Mouse (Mus musculus) adipose tissue, adult 10 weeks (tissue): ENCODE measurements around the gene Itm2c. TPM values are rescaled to one million over a fixed set of nuclear protein-coding genes. Genes with fewer than 3 reads are reported as not detected.

Source experiments
- polyA plus RNA-seq: library from polyadenylated mRNA; stranded (reverse); fragments of 350-450 nt; fragmentation: Illumina TruSeq; extraction: RNeasy Lipid Tissue Mini Kit (QIAGEN cat#74804); gene quantifications from one replicate; pipeline ENCODE4 v1.2.3, GENCODE M21; 2014; ENCODE audit warnings: low read depth, low replicate concordance

The Itm2c gene
- polyA plus RNA-seq: 257 TPM

GRCm38 (mm10) chr1:85894231-85894747 is at the start of gene Itm2c:
Gene Itm2c, plus strand, starts transcription at chr1:85894281.

GRCm38 (mm10) chr1:85928057-85928687 is 34.1 kb downstream of the Itm2c start, which contains the start of gene 4933407L21Rik:
Gene 4933407L21Rik, plus strand, starts transcription at chr1:85928483.

Other genes with a start within 250 kb of the Itm2c start
- 32.3 TPM for gene Sp100, start 244.3 kb upstream of the Itm2c start, polyA plus RNA-seq
- gene A630001G21Rik, start 115.6 kb upstream of the Itm2c start, polyA plus RNA-seq: 2.9 TPM
- 77.5 TPM for gene Cab39, start 100.8 kb upstream of the Itm2c start, polyA plus RNA-seq
- 0.83 TPM for gene 4933407L21Rik, start 34.2 kb downstream of the Itm2c start, polyA plus RNA-seq
- gene Gpr55, start 66.7 kb downstream of the Itm2c start, polyA plus RNA-seq: 0.27 TPM
- 41.5 TPM for gene Spata3, start 122.5 kb downstream of the Itm2c start, polyA plus RNA-seq
- 42.1 TPM for gene 2810459M11Rik, start 151.6 kb downstream of the Itm2c start, polyA plus RNA-seq
- 83.1 TPM for gene Psmd1, start 170.1 kb downstream of the Itm2c start, polyA plus RNA-seq
- gene Htr2b, start 217.7 kb downstream of the Itm2c start, polyA plus RNA-seq: 0.14 TPM
- gene Gm21972, start 239.4 kb downstream of the Itm2c start, polyA plus RNA-seq: not detected